Mouse (Mus musculus) thymus, postnatal 14 days (tissue): ENCODE results near the gene Mrpl10.

ENCODE experiments used
- DNase-seq: peaks from one replicate; pipeline ENCODE4 v3.0.0; 2021

The Mrpl10 gene

GRCm38 (mm10) chr11:97029686-97030417 lies 11.5 kb upstream of the Mrpl10 start, which contains the start of gene Scrn2:
TSS of gene Scrn2 (plus strand) at chr11:97029938.
- DNase-seq: peak; percentile 83

- peak; percentile 18 for DNase-seq
These were observed 10.9 kb upstream of the Mrpl10 start for GRCm38 (mm10) chr11:97030426-97030825.

- no peak for DNase-seq
These were observed 9.4 kb upstream of the Mrpl10 start for GRCm38 (mm10) chr11:97031977-97032376.

- DNase-seq: no peak
These were observed 8.9 kb upstream of the Mrpl10 start for GRCm38 (mm10) chr11:97032499-97032898.

GRCm38 (mm10) chr11:97033781-97034180 lies 7.6 kb upstream of the Mrpl10 start:
- DNase-seq: no peak

- DNase-seq: no peak
These were observed 5.2 kb upstream of the Mrpl10 start for GRCm38 (mm10) chr11:97036141-97036540.

- no peak for DNase-seq
These were observed 2.5 kb upstream of the Mrpl10 start for GRCm38 (mm10) chr11:97038881-97039280.

- DNase-seq: no peak
These were observed 899 bp upstream of the Mrpl10 start for GRCm38 (mm10) chr11:97040301-97041021.

- no peak for DNase-seq
These were observed 3.5 kb downstream of the Mrpl10 start for GRCm38 (mm10) chr11:97044902-97045301.

- DNase-seq: peak; percentile 25
These were observed 4.5 kb downstream of the Mrpl10 start for GRCm38 (mm10) chr11:97045861-97046260.

GRCm38 (mm10) chr11:97048090-97048650 lies 6.8 kb downstream of the Mrpl10 start:
- no peak for DNase-seq

GRCm38 (mm10) chr11:97049492-97050085 lies 8.2 kb downstream of the Mrpl10 start:
- no peak for DNase-seq

GRCm38 (mm10) chr11:97050216-97050943 lies 9.0 kb downstream of the Mrpl10 start, which contains the start of gene Osbpl7:
TSS of gene Osbpl7 (plus strand) at chr11:97050628.
- DNase-seq: peak; percentile 91

- DNase-seq: no peak
These were observed 9.7 kb downstream of the Mrpl10 start for GRCm38 (mm10) chr11:97050944-97051586.

- peak; percentile 23 for DNase-seq
These were observed 10.9 kb downstream of the Mrpl10 start for GRCm38 (mm10) chr11:97052219-97052646.

- no peak for DNase-seq
These were observed 22.0 kb downstream of the Mrpl10 start for GRCm38 (mm10) chr11:97063274-97063920.

- DNase-seq: peak; percentile 18
These were observed 22.5 kb downstream of the Mrpl10 start for GRCm38 (mm10) chr11:97063921-97064295.

- DNase-seq: no peak
These were observed 24.4 kb downstream of the Mrpl10 start for GRCm38 (mm10) chr11:97065538-97066295.

GRCm38 (mm10) chr11:97066656-97067360 lies 25.4 kb downstream of the Mrpl10 start:
- no peak for DNase-seq

GRCm38 (mm10) chr11:97069333-97069732 lies 28.0 kb downstream of the Mrpl10 start:
- no peak for DNase-seq
